Mouse (Mus musculus) bone marrow, adult 2 months (tissue): ENCODE measurements around the gene Mttp. TPM values are rescaled to one million over a fixed set of nuclear protein-coding genes. Genes with fewer than 3 reads are reported as not detected.
"Not testable (repeated sequence)": the region's sequence is repeated elsewhere in the genome, so short reads cannot be mapped to it uniquely, and the experiment has no call there.

Experiments
- H3K27ac ChIP-seq: fragments of 200-500 bp; 2 replicates; pipeline ENCODE4 v1.5.1; 2012; ENCODE audit warnings: low read depth, mild to moderate bottlenecking, control low read depth, inconsistent platforms, low read length; ENCODE audit not compliant: control insufficient read depth, poor library complexity, insufficient read depth
- H3K4me1 ChIP-seq: fragments of 200-500 bp; 2 replicates; pipeline ENCODE4 v1.6.1; 2011; ENCODE audit warnings: low read length; ENCODE audit not compliant: control insufficient read depth, insufficient read depth
- H3K4me3 ChIP-seq: fragments of 200-500 bp; replicated peaks from 2 replicates; pipeline ENCODE3; 2011; ENCODE audit warnings: mild to moderate bottlenecking, low read depth, low read length, control low read depth; ENCODE audit not compliant: control insufficient read depth
- CTCF ChIP-seq: fragments of 200-500 bp; IDR thresholded peaks from 2 replicates; pipeline ENCODE4 v1.5.1; 2011; ENCODE audit warnings: low read length, control low read depth; ENCODE audit not compliant: control insufficient read depth, insufficient read depth
- POLR2A ChIP-seq: fragments of 200-500 bp; IDR thresholded peaks from 2 replicates; pipeline ENCODE4 v1.6.1; 2011; ENCODE audit warnings: low read depth, mild to moderate bottlenecking, control low read depth, low read length, borderline replicate concordance; ENCODE audit not compliant: control insufficient read depth
- WGBS: fragments of 180-500 bp; shearing (Covaris S2); methylation state at CpG from one replicate; pipeline ENCODE4 v1.1.7; 2018; 5-methylcytosine and 5-hydroxymethylcytosine counted together
- polyA plus RNA-seq: library from polyadenylated mRNA; stranded (reverse); fragments of >200 nt; gene quantifications from 2 replicates; pipeline ENCODE4 v1.2.4, GENCODE M21; 2011; ENCODE audit warnings: low replicate concordance; ENCODE audit not compliant: missing spikeins, insufficient read depth, insufficient read length

Mttp gene
- polyA plus RNA-seq, 1 experiment: 0.82 TPM

DNA sequence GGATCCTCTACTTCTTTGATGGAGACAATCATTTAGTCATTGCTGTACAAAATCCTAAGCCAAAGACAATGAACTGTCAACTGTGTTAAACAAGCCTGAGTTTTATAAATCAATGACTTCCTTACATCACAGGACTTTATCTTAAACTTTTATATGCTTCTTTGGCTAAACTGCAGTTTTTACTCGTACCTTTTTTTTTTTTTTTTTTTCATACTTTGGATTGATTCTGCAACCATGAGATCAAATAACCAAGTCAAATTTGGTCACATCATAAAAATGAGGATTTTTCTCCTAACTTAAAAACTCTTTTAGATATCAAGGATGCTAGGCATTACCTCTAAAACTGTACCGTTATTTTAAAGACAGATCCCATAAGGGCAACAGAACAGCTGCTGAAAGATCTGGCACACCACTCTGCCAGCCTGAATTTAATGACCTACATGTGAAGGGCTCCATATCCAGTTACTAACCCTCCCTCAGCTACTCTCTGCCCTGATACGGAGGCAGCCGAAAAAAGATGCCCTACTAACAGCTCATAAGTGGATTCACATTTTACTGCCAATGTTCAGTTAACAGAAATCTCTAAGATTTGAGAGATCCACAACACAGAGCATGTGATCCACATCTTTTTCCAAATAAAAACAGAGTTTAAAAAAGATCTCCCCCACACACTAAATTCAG is 2.6 kb downstream of the Mttp start:
- H3K4me1 ChIP-seq: no peaks in the 10 kb centered on the region
- TF ChIP-seq CTCF: no peak
- no peak for TF ChIP-seq POLR2A
- WGBS: 65% methylated on average over 4 of the region's 4 CpGs
- no peak overlapping the region for H3K4me3 ChIP-seq
- H3K27ac ChIP-seq: no peak overlapping the region

DNA sequence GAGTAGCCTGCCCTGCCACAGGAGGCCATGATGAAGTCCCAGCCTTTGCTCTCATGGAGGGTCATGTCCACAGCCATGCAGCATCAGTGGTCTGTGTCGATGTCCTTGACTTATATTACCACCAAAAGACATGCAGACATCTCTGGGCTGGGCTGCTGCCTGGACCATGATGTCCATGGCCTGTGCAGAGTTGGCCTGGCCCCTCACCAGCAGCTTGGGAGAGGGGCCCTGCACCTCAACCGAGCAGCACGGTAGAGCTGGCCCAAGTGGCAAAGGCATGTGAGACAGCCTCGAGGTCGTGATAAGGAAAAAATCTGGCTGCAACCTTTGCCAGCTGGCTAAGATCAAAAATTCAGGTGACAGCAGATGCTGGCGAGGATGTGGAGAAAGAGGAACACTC is 5.1 kb downstream of the Mttp start:
- H3K27ac ChIP-seq: no peak overlapping the region
- no peaks in the 10 kb centered on the region for H3K4me1 ChIP-seq
- TF ChIP-seq POLR2A (no peak), CTCF (no peak)
- WGBS: 68% methylated on average over 6 of the region's 6 CpGs
- no peak overlapping the region for H3K4me3 ChIP-seq

DNA sequence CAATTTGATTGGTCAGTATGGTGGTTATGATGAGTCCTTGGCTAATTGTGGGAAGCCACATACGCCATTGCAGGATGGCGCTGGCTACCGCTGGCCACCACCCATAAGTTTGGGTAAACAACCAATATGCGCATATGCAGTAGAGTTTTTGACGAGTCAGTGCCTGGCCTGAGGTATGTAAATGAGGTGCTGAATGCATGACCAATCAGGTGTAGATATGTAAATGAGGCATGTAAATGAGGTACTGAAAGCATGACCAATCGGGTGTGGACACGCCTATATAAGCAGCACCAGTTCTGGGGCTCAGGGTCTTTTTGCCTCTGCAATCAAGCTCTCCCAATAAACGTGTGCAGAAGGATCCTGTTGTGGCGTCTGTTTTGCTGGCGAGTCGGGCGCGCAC is 6.6 kb downstream of the Mttp start:
- WGBS: 90% methylated on average over 13 of the region's 13 CpGs
- not testable (repeated sequence) for H3K4me1 ChIP-seq, H3K4me3 ChIP-seq, H3K27ac ChIP-seq

DNA sequence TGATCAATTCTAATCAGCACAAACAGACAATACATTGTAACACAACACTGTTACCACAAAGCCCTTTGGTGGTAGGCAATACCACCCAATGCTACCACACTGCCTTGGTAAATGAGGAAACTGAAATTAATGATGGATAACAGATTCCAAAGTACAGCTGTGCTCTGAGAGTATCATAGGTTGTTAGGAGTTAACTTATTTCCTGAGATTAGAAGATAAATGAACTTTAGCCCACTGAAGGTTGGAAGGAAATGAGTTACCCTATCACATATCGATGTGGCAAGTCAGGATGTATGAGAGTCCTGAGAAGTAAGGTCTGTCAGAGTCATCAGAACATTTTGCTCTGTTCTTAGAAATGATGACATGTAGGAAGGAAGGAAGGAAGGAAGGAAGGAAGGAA is 10.2 kb downstream of the Mttp start:
- WGBS: 24% methylated on average over 1 of the region's 1 CpGs
- H3K4me1 ChIP-seq: no peaks in the 10 kb centered on the region
- TF ChIP-seq CTCF: no peak
- TF ChIP-seq POLR2A: no peak

GRCm38 (mm10) chr3:138133916-138134315 is 10.9 kb downstream of the Mttp start:
- Histone ChIP-seq H3K4me1 (no peaks in the 10 kb centered on the region), H3K4me3 (no peak overlapping the region), H3K27ac (no peak overlapping the region)
- WGBS: 30% methylated on average over 11 of the region's 11 CpGs
- no peak for TF ChIP-seq CTCF
- TF ChIP-seq POLR2A: no peak

More for the DNA sequence above, 10.2 kb downstream of the Mttp start:
- Histone ChIP-seq H3K4me3 (no peak overlapping the region), H3K27ac (no peak overlapping the region)

GRCm38 (mm10) chr3:138133463-138133862 is 11.3 kb downstream of the Mttp start:
- WGBS: 79% methylated on average over 8 of the region's 8 CpGs
- no peaks in the 10 kb centered on the region for H3K4me1 ChIP-seq
- H3K27ac ChIP-seq: no peak overlapping the region
- H3K4me3 ChIP-seq: no peak overlapping the region
- TF ChIP-seq POLR2A: no peak
- TF ChIP-seq CTCF: no peak

GRCm38 (mm10) chr3:138131168-138131567 is 13.6 kb downstream of the Mttp start:
- 78% methylated on average over 9 of the region's 9 CpGs for WGBS
- H3K27ac ChIP-seq: no peak overlapping the region
- no peak overlapping the region for H3K4me3 ChIP-seq
- H3K4me1 ChIP-seq: no peaks in the 10 kb centered on the region
- TF ChIP-seq POLR2A (no peak), CTCF (no peak)

DNA sequence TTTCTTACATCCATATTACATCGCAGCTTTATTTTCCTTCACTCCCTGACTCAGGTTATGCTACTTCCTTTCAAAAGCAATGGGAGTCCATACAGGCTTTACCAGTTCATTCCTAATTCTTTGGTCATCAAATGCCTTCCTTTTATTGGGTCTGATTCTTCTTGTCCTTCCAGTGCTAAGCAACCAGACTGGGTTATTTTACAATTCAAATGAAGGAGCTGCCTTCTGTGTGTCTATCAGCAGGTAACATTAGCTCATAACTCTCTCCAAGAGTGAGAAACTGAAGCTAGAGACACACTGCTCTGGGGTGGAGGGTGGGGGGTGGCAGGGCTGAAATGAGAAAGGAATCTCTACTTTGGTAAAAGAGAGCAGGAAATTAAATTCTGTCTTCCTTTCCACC is 14.1 kb downstream of the Mttp start:
- H3K4me3 ChIP-seq: no peak overlapping the region
- H3K27ac ChIP-seq: no peak overlapping the region
- WGBS: 85% methylated on average over 1 of the region's 1 CpGs
- TF ChIP-seq CTCF (no peak), POLR2A (no peak)
- no peaks in the 10 kb centered on the region for H3K4me1 ChIP-seq

DNA sequence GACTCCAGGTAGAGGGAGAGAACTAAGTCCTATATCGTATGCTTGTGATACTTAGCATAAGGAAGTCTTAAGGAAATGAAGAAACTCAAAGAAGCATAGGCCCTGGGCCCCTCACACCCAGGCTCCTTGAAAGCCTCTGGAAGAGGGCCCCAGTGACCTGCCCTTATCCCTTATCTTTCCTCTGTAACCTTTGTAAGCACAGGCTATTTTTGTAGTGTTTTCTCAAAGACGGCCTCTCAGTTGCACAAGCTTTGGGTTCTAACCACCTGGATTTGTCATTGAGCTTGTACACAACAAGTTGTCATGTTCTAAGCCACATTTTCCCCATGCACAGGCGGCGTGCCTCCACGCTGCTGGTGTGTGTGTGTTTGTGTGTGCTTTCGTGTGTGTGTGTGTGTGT is 15.7 kb downstream of the Mttp start:
- H3K27ac ChIP-seq: no peak overlapping the region
- H3K4me1 ChIP-seq: no peaks in the 10 kb centered on the region
- WGBS: 84% methylated on average over 6 of the region's 6 CpGs
- TF ChIP-seq CTCF (no peak), POLR2A (no peak)
- H3K4me3 ChIP-seq: no peak overlapping the region
